Mouse (Mus musculus) spleen, adult 2 months (tissue): ENCODE measurements around the gene Mapkapk5.

Experiments used
- CTCF ChIP-seq: fragments of 200-500 bp; IDR thresholded peaks from 2 replicates; pipeline ENCODE4 v1.5.1; 2011; ENCODE audit warnings: mild to moderate bottlenecking, inconsistent platforms; ENCODE audit not compliant: insufficient read depth, insufficient read length, insufficient replicate concordance; ENCODE audit errors: extremely low read depth
- POLR2A ChIP-seq: fragments of 200-500 bp; IDR thresholded peaks from 2 replicates; pipeline ENCODE4 v1.6.1; 2011; ENCODE audit warnings: low read depth, low read length, inconsistent platforms

DNA sequence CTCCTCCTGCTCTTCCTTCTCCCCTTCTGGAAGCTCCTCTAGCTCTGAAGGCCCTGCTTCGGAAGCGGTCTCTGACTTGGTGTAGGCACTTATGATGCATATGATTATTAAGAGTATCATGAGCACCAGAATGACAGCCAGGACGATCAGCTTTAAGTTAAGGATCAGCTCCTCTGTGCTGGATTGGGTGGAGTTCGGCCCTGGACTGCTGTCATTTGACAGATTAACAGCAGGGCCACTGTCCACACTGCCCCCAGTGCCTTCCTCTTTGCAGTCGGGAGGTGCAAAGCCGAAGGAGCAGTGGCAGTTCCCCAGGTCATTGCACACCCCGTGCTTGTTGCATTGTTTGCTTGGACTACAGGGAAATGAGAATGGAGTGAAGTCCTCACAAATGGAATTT lies 45.0 kb downstream of the Mapkapk5 start:
- TF ChIP-seq CTCF, result no peak
- no peak for TF ChIP-seq POLR2A
